Mouse (Mus musculus) bone marrow, adult 2 months (tissue): ENCODE measurements around the gene Opn1sw. TPM values are rescaled to one million over a fixed set of nuclear protein-coding genes. Genes with fewer than 3 reads are reported as not detected.
"Not testable (repeated sequence)": the region's sequence is repeated elsewhere in the genome, so short reads cannot be mapped to it uniquely, and the experiment has no call there.

Experiments used
- H3K27ac ChIP-seq: fragments of 200-500 bp; 2 replicates; pipeline ENCODE4 v1.5.1; 2012; ENCODE audit warnings: low read depth, mild to moderate bottlenecking, control low read depth, inconsistent platforms, low read length; ENCODE audit not compliant: control insufficient read depth, poor library complexity, insufficient read depth
- H3K4me1 ChIP-seq: fragments of 200-500 bp; 2 replicates; pipeline ENCODE4 v1.6.1; 2011; ENCODE audit warnings: low read length; ENCODE audit not compliant: control insufficient read depth, insufficient read depth
- H3K4me3 ChIP-seq: fragments of 200-500 bp; replicated peaks from 2 replicates; pipeline ENCODE3; 2011; ENCODE audit warnings: mild to moderate bottlenecking, low read depth, low read length, control low read depth; ENCODE audit not compliant: control insufficient read depth
- CTCF ChIP-seq: fragments of 200-500 bp; IDR thresholded peaks from 2 replicates; pipeline ENCODE4 v1.5.1; 2011; ENCODE audit warnings: low read length, control low read depth; ENCODE audit not compliant: control insufficient read depth, insufficient read depth
- POLR2A ChIP-seq: fragments of 200-500 bp; IDR thresholded peaks from 2 replicates; pipeline ENCODE4 v1.6.1; 2011; ENCODE audit warnings: low read depth, mild to moderate bottlenecking, control low read depth, low read length, borderline replicate concordance; ENCODE audit not compliant: control insufficient read depth
- WGBS: fragments of 180-500 bp; shearing (Covaris S2); methylation state at CpG from one replicate; pipeline ENCODE4 v1.1.7; 2018; 5-methylcytosine and 5-hydroxymethylcytosine counted together
- polyA plus RNA-seq: library from polyadenylated mRNA; stranded (reverse); fragments of >200 nt; gene quantifications from 2 replicates; pipeline ENCODE4 v1.2.4, GENCODE M21; 2011; ENCODE audit warnings: low replicate concordance; ENCODE audit not compliant: missing spikeins, insufficient read depth, insufficient read length

Gene Opn1sw
- polyA plus RNA-seq, 1 experiment, result not detected

- no peak overlapping the region for H3K4me3 ChIP-seq
- TF ChIP-seq POLR2A (no peak), CTCF (no peak)
- H3K4me1 ChIP-seq, result no peaks in the 10 kb centered on the region; the same call in 1 of the 2 replicates
- no peak overlapping the region for H3K27ac ChIP-seq
- 58% methylated on average over 5 of the region's 5 CpGs for WGBS
Observed at GRCm38 (mm10) chr6:29352816-29353215, 35.5 kb downstream of the Opn1sw start.

- Histone ChIP-seq H3K4me3 (no peak overlapping the region), H3K4me1 (no peaks in the 10 kb centered on the region; the same call in 1 of the 2 replicates), H3K27ac (no peak overlapping the region)
- no peak for TF ChIP-seq CTCF
- TF ChIP-seq POLR2A, result no peak
Observed at GRCm38 (mm10) chr6:29351613-29352012, 36.7 kb downstream of the Opn1sw start.

GRCm38 (mm10) chr6:29348371-29348724 lies 39.9 kb downstream of the Opn1sw start:
- Histone ChIP-seq H3K4me3 (peak overlapping the region; percentile 96), H3K27ac (peak overlapping the region; percentile 27; the same call in 1 of the 2 replicates), H3K4me1 (no peaks in the 10 kb centered on the region; the same call in 1 of the 2 replicates)
- TF ChIP-seq POLR2A (no peak), CTCF (no peak)
- under 1% methylated on average over 15 of the region's 15 CpGs for WGBS

- WGBS, result under 1% methylated on average over 55 of the region's 55 CpGs
- Histone ChIP-seq H3K4me3 (peak within 1 kb of the TSS; percentile 96), H3K4me1 (no peaks in the 10 kb centered on the region; the same call in 1 of the 2 replicates), H3K27ac (peak within 1 kb of the TSS; percentile 70)
- TF ChIP-seq POLR2A, result peak; percentile 74; the same call in 1 of the 2 replicates
- TF ChIP-seq CTCF, result no peak; the same call in 1 of the 2 replicates
Observed at GRCm38 (mm10) chr6:29347665-29348370, 40.5 kb downstream of the Opn1sw start, which contains the start of gene Calu. TSS of gene Calu (plus strand) at chr6:29348069.

GRCm38 (mm10) chr6:29347189-29347588 lies 41.1 kb downstream of the Opn1sw start:
- TF ChIP-seq CTCF (no peak), POLR2A (no peak)
- 41% methylated on average over 7 of the region's 7 CpGs for WGBS
- Histone ChIP-seq H3K4me1 (no peaks in the 10 kb centered on the region; the same call in 1 of the 2 replicates), H3K27ac (no peak overlapping the region), H3K4me3 (peak overlapping the region; percentile 96)

GRCm38 (mm10) chr6:29346512-29346911 lies 41.8 kb downstream of the Opn1sw start:
- WGBS, result 86% methylated on average over 2 of the region's 2 CpGs
- H3K4me1 ChIP-seq, result not testable (repeated sequence)

GRCm38 (mm10) chr6:29329514-29329913 lies 58.8 kb downstream of the Opn1sw start:
- H3K4me3 ChIP-seq, result no peak overlapping the region
- H3K27ac ChIP-seq, result no peak overlapping the region
- no peaks in the 10 kb centered on the region for H3K4me1 ChIP-seq
- no peak for TF ChIP-seq CTCF
- TF ChIP-seq POLR2A, result no peak
- WGBS, result 31% methylated on average over 4 of the region's 4 CpGs

More at GRCm38 (mm10) chr6:29346512-29346911, 41.8 kb downstream of the Opn1sw start:
- H3K4me3 ChIP-seq, H3K27ac ChIP-seq: not testable (repeated sequence)

GRCm38 (mm10) chr6:29326961-29327360 lies 61.3 kb downstream of the Opn1sw start:
- H3K4me1 ChIP-seq, result no peaks in the 10 kb centered on the region; the same call in 1 of the 2 replicates
- H3K27ac ChIP-seq, result no peak overlapping the region
- WGBS, result 44% methylated on average over 9 of the region's 9 CpGs
- no peak for TF ChIP-seq CTCF
- TF ChIP-seq POLR2A, result no peak
- no peak overlapping the region for H3K4me3 ChIP-seq

Other genes starting within 250 kb of the Opn1sw start
- gene Rbm28, start 223.5 kb downstream of the Opn1sw start, polyA plus RNA-seq, result 12.3 and 21.5 TPM in 2 replicates
- not detected in 2 replicates for gene Prrt4, start 208.9 kb downstream of the Opn1sw start, polyA plus RNA-seq
- gene Impdh1, start 172.1 kb downstream of the Opn1sw start, polyA plus RNA-seq, result 8.6 and 29.9 TPM in 2 replicates
- 2.7 and 12.5 TPM in 2 replicates for gene Hilpda, start 116.0 kb downstream of the Opn1sw start, polyA plus RNA-seq
- not detected in 2 replicates for gene Fam71f2, start 108.9 kb downstream of the Opn1sw start, polyA plus RNA-seq
- gene Fam71f1, start 69.3 kb downstream of the Opn1sw start, polyA plus RNA-seq, result not detected in 2 replicates
- gene Calu, start 40.4 kb downstream of the Opn1sw start, polyA plus RNA-seq, result 18.1 and 57.8 TPM in 2 replicates
- gene Ccdc136, start 7.8 kb upstream of the Opn1sw start, polyA plus RNA-seq, result 4.1 TPM in 1 of 2 replicates, not detected in the other
- 0.40 TPM in 1 of 2 replicates, not detected in the other for gene Flnc, start 44.8 kb upstream of the Opn1sw start, polyA plus RNA-seq
- 123 and 143 TPM in 2 replicates for gene Atp6v1f, start 79.2 kb upstream of the Opn1sw start, polyA plus RNA-seq
- gene Atp6v1fnb, start 83.0 kb upstream of the Opn1sw start, polyA plus RNA-seq, result not detected in 2 replicates
- not detected in 2 replicates for gene Kcp, start 119.5 kb upstream of the Opn1sw start, polyA plus RNA-seq
- gene Irf5, start 138.2 kb upstream of the Opn1sw start, polyA plus RNA-seq, result 26.7 and 47.1 TPM in 2 replicates
- 22.1 and 33.0 TPM in 2 replicates for gene Tnpo3, start 221.4 kb upstream of the Opn1sw start, polyA plus RNA-seq